Mouse (Mus musculus) E14TG2a.4 (cell line): ENCODE measurements at regions not wholly inside any gene's neighbourhood (a gene's known extent, or its start where the extent isn't known, plus 50 kb on each side); places are given as distances from the start of the nearest gene placed in this dataset.
"Not testable (repeated sequence)": the region's sequence is repeated elsewhere in the genome, so short reads cannot be mapped to it uniquely, and the experiment has no call there.

Experiments used
- CTCF ChIP-seq: conservative IDR thresholded peaks from 2 replicates; pipeline ENCODE4 v1.5.1; 2014; ENCODE audit warnings: low read length
- NANOG ChIP-seq: IDR thresholded peaks from 2 replicates; pipeline ENCODE4 v1.6.1; 2014; ENCODE audit warnings: borderline replicate concordance, low read length, mixed read lengths
- POU5F1 ChIP-seq: IDR thresholded peaks from 2 replicates; pipeline ENCODE4 v1.6.1; 2014; ENCODE audit warnings: low read length, borderline replicate concordance

GRCm38 (mm10) chr13:3145513-3145912, 392.4 kb upstream of the Gdi2 start:
- TF ChIP-seq CTCF, NANOG, POU5F1: not testable (repeated sequence)
